7 mouse cellular contexts compared by ENCODE assay signal in the genomic region with DNA sequence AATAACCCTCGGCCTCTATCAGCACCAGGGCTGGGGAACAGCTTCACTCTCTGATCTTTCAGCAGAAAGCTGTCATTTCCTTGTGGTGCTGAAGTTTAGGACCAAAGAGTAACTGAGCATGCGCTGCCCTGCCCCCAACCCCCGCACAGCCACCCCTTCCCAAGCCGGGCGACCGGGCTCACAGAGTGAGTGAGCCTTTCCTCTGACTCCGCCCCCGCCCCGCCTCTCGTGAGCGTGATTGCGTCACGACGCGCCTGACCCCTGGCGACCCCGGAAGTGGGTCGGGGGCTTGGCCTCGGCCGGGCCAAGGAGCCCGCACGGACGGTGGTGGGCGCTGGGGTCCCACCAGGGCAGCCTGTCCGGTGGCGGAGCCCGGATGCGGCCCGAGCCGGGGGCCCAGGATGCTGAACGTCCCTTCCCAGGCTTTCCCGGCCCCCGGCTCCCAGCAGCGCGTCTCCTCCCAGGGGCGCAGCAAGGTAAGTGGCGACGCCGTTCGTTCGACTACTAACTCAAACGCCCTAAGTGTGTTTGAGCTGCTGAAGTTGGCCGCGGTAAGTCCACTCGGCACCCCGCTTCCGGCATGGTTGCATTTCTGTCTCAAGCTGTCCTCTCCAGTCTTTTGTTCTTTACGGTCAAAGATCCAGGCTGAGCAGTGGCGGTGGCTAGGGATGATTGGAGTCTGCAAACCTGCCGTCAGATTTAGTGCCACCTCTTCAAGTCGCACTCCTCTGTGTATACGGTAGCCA. TPM values are rescaled to one million over a fixed set of nuclear protein-coding genes. Genes with fewer than 3 reads are reported as not detected.
A peak's percentile ranks its signal among the peaks of the same experiment; 100 is the strongest.
DNase-seq lines count a peak whose midpoint lies in the region; ATAC-seq lines count a peak whose summit lies in the region.

A gene (plus strand): TSS at position 237 of the 746 bp plus-strand sequence.

- no peaks in the 10 kb centered on the region for H3K9me3 ChIP-seq in embryonic facial prominence, embryonic 11.5 days (replicated peaks; ENCODE audit: control insufficient read depth, low read length)
- no peaks in the 10 kb centered on the region for H3K9me3 ChIP-seq in limb, embryonic 10.5 days (replicated peaks)
- no peaks in the 10 kb centered on the region for H3K9me3 ChIP-seq in midbrain, embryonic 13.5 days

- H3K4me1 ChIP-seq in embryonic facial prominence, embryonic 11.5 days (ENCODE audit: control insufficient read depth, insufficient read depth, low read length) = no peaks in the 10 kb centered on the region
- H3K4me1 ChIP-seq in limb, embryonic 10.5 days = peaks cover 14% of the 10 kb centered on the region
- peaks cover 25% of the 10 kb centered on the region for H3K4me1 ChIP-seq in midbrain, embryonic 13.5 days (replicated peaks)

- no peak within 1 kb of the TSS for H3K27ac ChIP-seq in embryonic facial prominence, embryonic 11.5 days (replicated peaks; ENCODE audit: low read depth, low read length)
- peak within 1 kb of the TSS; percentile 85 for H3K27ac ChIP-seq in limb, embryonic 10.5 days
- peak within 1 kb of the TSS; percentile 77 for H3K27ac ChIP-seq in midbrain, embryonic 13.5 days

- no peaks in the 10 kb centered on the region for H3K36me3 ChIP-seq in embryonic facial prominence, embryonic 11.5 days (replicated peaks; ENCODE audit: control insufficient read depth, insufficient read depth, low read depth, low read length)
- no peaks in the 10 kb centered on the region for H3K36me3 ChIP-seq in limb, embryonic 10.5 days
- H3K36me3 ChIP-seq in midbrain, embryonic 13.5 days = no peaks in the 10 kb centered on the region

- H3K9ac ChIP-seq in embryonic facial prominence, embryonic 11.5 days (replicated peaks; ENCODE audit: low read length) = peak within 1 kb of the TSS; percentile 71
- H3K9ac ChIP-seq in midbrain, embryonic 13.5 days (replicated peaks) = peak within 1 kb of the TSS; percentile 82

- H3K27me3 ChIP-seq in embryonic facial prominence, embryonic 11.5 days (ENCODE audit: control insufficient read depth, insufficient read depth, low read length) = peaks cover 2% of the 10 kb centered on the region
- H3K27me3 ChIP-seq in limb, embryonic 10.5 days (ENCODE audit: low read depth, poor library complexity, severe bottlenecking) = peaks cover 13% of the 10 kb centered on the region
- H3K27me3 ChIP-seq in midbrain, embryonic 13.5 days = peaks cover 11% of the 10 kb centered on the region; the same call in 1 of the 2 replicates

- peak within 1 kb of the TSS; percentile 44 for H3K4me2 ChIP-seq in embryonic facial prominence, embryonic 11.5 days (ENCODE audit: low read depth, low read length)
- H3K4me2 ChIP-seq in midbrain, embryonic 13.5 days (replicated peaks) = peak within 1 kb of the TSS; percentile 80

- peak; percentile 98 for DNase-seq in adrenal gland, postnatal 14 days
- DNase-seq in embryonic facial prominence, embryonic 11.5 days (ENCODE audit: low spot score) = peak; percentile 98
- peak; percentile 94 for DNase-seq in kidney, adult 11 months
- DNase-seq in limb, embryonic 10.5 days (ENCODE audit: low spot score) = peak; percentile 99
- peak; percentile 89 for DNase-seq in spleen, adult 12 weeks (ENCODE audit: low spot score)

- H3K4me3 ChIP-seq in embryonic facial prominence, embryonic 11.5 days (ENCODE audit: low read depth, low read length) = peak within 1 kb of the TSS; percentile 82
- H3K4me3 ChIP-seq in limb, embryonic 10.5 days = peak within 1 kb of the TSS; percentile 74
- peak within 1 kb of the TSS; percentile 86 for H3K4me3 ChIP-seq in midbrain, embryonic 13.5 days (replicated peaks)

- peak; percentile 99 for ATAC-seq in embryonic facial prominence, embryonic 11.5 days (replicated peaks; ENCODE audit: insufficient number of reproducible peaks, low FRiP score, low TSS enrichment, low read depth)
- ATAC-seq in granulocyte monocyte progenitor cell, adult 5-6 weeks (replicated peaks; ENCODE audit: poor library complexity, severe bottlenecking) = peak; percentile 88
- peak; percentile 99 for ATAC-seq in midbrain, embryonic 13.5 days

- 0% methylated on average over 52 of the region's 52 CpGs for WGBS in embryonic facial prominence, embryonic 11.5 days
- WGBS in limb, embryonic 10.5 days = under 1% methylated on average over 52 of the region's 52 CpGs
- WGBS in midbrain, embryonic 13.5 days = under 1% methylated on average over 50 of the region's 52 CpGs

RNA-seq across cellular contexts. Expression of the gene that starts here (rescaled TPM):
- total RNA-seq in adrenal gland, postnatal 14 days (2021) = 34.5 and 39.0 TPM in 2 replicates
- polyA plus RNA-seq in embryonic facial prominence, embryonic 11.5 days (2014; fragmentation: Nextera tagmentation; extraction: Ambion mirVana) = 85.5 and 86.6 TPM in 2 replicates
- 101 and 102 TPM in 2 replicates for total RNA-seq in granulocyte monocyte progenitor cell, adult 5-6 weeks (2014; fragmentation: Nextera tagmentation)
- total RNA-seq in granulocyte monocyte progenitor cell, adult 5-6 weeks (2017) = 97.9 and 125 TPM in 2 replicates
- polyA plus RNA-seq in limb, embryonic 10.5 days (2016; fragmentation: Nextera tagmentation; extraction: Ambion mirVana) = 66.2 and 69.1 TPM in 2 replicates
- 87.4 and 89.5 TPM in 2 replicates for polyA plus RNA-seq in midbrain, embryonic 13.5 days (2015; fragmentation: Nextera tagmentation; extraction: Ambion mirVana)
